Mouse (Mus musculus) adrenal gland, adult (tissue): Measurements from ENCODE around the gene Gm9837.

Experiments
- DNase-seq, 2 experiments: peaks; one replicate each; pipeline ENCODE4 v3.0.0; 2022 to 2023; ENCODE audit warnings: low spot score in 1 of 2; ENCODE audit not compliant: inconsistent age in 2 of 2

The Gm9837 gene

GRCm38 (mm10) chr11:53457372-53457954 lies 12.8 kb downstream of the Gm9837 start:
- DNase-seq = peak in 1 of 2 experiments; percentile 64

GRCm38 (mm10) chr11:53456474-53457371 lies 13.6 kb downstream of the Gm9837 start, which contains the start of the genes Gm10447 and Shroom1:
Gm10447 (minus strand) TSS chr11:53457110.
Shroom1 (plus strand) TSS chr11:53457205.
- DNase-seq = peak; percentile 73 to 84

DNA sequence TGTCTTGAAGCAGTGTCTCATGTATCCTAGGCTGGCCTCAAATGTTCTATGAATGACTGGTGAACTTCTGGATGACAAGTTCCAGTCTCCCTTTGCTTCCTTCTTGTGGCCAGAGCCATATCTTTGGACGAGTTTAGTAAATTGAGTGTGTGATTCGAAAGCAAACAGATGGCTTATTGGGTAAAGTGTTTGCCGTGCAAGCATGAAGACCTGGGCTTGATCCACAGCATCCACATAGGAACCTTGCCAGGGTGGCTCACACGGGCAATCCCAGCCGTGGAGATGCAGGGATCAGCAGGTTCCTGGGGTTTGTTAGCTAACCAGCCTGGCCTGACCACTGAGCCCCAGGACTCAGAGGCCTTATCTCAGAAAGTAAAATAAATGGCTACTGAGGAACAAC lies 17.2 kb downstream of the Gm9837 start:
- DNase-seq = no peak

DNA sequence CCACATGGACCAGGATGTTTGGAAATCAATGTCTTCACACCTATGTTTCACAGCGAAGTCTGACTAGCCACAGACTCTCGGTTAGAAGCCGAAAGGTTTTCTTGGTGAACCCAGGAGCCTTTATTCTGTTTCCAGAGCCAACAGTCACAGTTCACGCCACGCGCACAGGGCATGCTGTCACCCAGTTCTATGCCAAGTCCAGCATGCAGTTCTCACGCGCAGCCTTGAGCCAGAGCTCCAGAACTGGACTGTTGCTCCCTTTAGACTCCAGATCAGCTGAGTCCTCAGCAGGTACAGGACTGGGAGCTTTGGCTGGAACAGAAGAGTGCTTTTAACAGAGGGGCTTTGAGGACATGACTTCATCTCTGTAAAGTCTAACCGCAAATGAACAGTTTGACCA lies 17.9 kb downstream of the Gm9837 start:
- no peak for DNase-seq

GRCm38 (mm10) chr11:53451361-53451760 lies 18.9 kb downstream of the Gm9837 start:
- no peak for DNase-seq

DNA sequence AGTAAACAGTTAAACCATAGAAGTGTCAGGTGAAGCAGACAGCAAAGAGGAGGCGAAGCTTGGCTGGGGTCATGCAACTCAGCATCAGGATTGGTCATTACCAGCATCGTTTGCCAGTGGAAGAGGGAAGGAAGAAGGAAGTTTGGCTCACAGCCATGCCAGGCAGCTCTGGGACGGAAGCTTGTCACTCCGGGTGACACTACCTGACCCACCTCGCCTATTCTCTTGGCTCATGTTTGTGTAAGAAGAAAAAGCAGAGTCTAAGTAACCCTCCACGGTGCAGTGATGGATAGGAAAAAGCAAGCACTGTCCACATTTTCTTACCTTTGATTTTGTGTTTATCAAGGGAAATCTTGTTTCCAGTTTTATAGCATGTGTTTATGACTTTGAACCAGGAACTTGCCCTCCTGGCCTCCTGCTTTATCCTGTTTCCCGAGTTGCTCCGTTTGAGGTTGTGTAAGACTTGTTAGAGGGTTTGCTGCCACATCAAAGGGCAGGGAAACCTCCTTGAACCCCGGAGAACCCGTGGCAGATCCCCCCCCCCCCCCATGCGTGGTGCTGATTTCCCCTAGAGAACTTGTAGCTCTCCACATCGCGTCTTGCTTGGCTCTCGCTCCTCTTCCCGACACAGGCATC lies 20.1 kb downstream of the Gm9837 start:
- no peak for DNase-seq

DNA sequence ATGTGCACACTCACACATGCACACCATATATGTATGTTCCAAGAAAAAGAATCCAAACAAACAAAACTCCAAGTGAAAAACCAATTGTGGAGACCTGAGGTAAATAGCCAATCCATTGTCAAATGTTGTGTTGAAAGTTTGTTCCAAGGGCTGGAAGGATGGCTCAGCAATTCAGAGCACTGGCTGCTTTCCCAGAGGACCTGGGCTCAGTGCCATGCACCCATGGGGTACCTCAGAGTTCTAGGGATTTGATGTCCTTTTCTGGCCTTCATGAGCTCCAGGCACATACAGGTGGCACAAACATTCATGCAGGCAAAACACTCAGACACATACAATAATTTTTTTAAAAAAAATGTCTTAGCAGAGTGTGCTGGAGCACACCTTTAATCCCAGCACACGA lies 21.8 kb downstream of the Gm9837 start:
- DNase-seq = peak; percentile 81 to 89

GRCm38 (mm10) chr11:53447996-53448395 lies 22.3 kb downstream of the Gm9837 start:
- DNase-seq = no peak

GRCm38 (mm10) chr11:53446183-53446582 lies 24.1 kb downstream of the Gm9837 start:
- DNase-seq = no peak

DNA sequence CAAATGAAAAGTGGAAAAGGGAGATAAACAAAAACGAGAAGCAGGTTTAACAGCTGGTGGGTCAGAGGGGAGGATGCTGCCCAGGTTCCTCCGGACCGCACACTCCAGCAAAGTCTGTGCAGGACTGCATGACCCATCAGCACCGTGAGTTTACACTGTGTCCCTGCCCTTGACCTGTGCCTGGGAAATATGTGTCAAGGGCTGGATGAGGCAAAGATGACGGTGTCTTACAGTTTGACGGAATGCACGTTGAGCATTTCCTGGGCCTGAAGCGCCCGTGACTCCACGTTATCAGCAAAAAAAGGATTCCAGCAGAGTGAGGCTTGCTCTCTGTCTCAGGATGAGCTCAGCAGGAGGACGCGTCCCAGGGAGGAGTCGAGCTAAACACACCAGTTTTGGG lies 24.7 kb downstream of the Gm9837 start:
- DNase-seq = peak; percentile 82 to 84

DNA sequence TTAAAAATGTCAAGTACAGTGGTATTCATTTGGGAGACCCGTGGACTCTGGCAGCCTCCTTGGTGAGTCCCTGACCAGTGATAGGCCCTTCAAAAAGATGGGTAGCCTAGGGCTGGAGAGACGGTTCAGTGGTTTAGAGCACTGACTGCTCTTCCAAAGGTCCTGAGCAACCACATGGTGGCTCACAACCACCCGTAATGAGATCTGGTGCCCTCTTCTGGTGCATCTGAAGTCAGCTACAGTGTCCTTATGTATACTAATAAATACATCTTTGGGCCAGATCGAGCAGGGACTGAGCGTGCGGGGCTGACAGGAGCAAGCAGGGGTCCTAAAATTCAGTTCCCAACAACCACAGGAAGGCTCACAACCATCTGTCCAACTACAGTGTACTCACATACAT lies 26.4 kb downstream of the Gm9837 start:
- peak; percentile 65 to 83 for DNase-seq

DNA sequence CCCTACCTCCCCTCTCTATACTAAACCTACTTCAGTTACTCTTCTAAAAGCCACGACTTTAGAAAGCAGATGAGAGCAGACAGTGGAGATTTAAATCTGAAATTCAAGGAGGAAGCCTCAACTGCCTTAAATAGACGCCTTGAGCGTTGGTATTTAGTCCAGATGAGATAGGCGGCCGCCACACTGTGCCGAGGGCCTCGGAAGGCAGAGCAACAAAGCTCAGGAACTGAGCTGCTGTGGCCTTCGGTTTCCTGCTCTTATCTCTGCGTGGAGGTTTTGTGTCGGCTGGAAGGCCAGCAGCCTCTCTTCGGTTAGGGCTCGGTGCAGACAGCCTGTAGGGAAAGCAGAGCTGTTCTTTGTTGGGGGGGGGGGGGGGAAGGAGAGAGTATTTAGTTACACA lies 28.4 kb downstream of the Gm9837 start:
- DNase-seq = peak; percentile 64 to 82

GRCm38 (mm10) chr11:53436338-53436737 lies 33.9 kb downstream of the Gm9837 start:
- DNase-seq = no peak

DNA sequence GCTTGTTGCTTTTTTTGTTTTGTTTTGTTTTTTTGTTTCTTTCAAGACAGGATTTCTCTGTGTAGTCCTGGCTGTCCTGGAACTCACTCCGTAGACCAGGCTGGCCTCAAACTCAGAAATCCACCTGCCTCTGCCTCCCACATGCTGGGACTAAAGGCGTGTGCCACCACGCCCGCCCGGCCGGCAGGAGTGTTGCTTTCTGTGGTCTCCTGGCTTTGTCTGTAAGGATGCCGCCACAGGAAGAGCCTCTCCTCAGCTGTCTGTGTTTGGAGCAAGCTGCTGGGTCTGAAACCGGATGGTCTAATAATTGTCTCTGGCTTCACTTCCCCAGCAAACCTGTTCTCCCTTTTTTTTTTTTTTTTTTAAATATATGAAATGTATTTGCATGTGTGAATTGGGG lies 34.8 kb downstream of the Gm9837 start:
- DNase-seq = no peak

GRCm38 (mm10) chr11:53433057-53433456 lies 37.2 kb downstream of the Gm9837 start:
- no peak for DNase-seq

GRCm38 (mm10) chr11:53431347-53432056 lies 38.8 kb downstream of the Gm9837 start:
- no peak for DNase-seq

DNA sequence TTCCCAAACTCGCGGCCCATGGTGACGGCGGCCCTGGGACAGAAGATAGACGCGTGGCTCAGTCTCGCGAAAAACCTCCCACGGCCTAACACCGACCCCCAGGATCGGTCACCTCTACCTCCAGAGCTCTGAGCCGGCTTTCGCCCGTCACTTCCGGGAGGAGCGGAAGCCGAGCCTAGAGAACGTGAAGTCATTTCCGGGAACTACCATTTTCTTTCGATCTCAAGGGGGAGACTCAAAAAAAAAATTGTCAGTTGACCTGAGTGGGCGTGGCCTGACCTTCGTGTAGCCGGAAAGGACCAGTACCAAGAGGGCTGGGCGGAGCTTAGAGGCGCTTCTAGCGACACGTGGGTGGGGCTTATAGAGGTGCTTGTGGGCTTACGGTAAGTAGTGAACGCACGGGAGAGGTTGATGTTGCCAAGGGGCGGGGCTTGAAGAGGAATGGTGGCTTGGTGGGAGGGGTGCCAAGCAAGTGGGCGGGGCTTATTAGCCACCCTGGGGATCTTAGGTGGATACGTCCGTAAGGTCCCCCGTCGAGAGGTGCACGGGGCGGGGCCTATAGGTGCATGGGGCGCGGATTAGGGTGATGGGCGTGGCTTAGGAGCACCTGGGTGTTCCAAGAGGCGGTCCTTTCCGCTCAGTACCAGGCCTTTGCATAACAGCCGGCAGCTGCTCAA lies 39.5 kb downstream of the Gm9837 start, which contains the start of the genes Uqcrq and Gdf9:
Uqcrq (minus strand) TSS at position 162 of the 677 bp plus-strand sequence.
Gdf9 (plus strand) TSS at position 354 of the 677 bp plus-strand sequence.
- DNase-seq = peak; percentile 99 to 100

DNA sequence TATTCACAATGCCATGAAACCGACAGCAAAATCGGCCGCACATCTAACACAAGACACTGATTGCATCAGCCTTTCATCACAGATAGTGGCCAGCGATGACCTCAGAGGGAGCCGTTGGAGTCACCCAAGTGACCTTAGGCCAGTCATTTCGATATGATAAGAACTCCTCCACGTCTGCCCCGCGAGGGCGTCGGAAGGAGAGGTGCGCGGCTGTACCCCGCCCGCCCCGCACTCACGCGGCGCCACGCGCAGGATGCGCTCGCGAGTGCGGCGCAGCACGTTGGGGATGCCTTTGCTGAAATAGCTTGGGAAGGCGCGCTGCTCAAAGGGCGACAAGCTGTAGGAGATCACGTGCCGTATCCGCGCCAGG lies 40.0 kb downstream of the Gm9837 start:
- DNase-seq = no peak

GRCm38 (mm10) chr11:53429182-53429581 lies 41.1 kb downstream of the Gm9837 start:
- DNase-seq = no peak

DNA sequence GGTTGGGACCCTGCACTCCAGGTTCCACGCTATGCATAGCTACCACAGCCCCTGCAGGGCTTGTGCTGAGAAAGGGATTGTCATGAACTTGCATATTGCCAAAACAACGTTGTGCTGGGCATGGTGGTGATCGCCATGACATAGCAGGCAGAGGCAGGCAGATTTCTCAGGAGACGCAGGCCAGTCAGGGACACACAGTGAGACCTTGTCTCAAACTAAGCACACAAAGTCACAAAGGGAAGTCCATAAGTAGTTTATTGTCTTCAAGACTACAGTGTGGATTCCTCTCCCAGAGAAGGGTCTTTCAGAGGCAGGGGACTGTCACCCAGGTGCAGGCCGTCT lies 41.6 kb downstream of the Gm9837 start:
- peak in 1 of 2 experiments; percentile 36 for DNase-seq
